Mouse (Mus musculus): ENCODE results near the gene Alb. TPM values are rescaled to one million over a fixed set of nuclear protein-coding genes. Genes with fewer than 3 reads are reported as not detected.

Alb gene
- total and polyA plus RNA-seq, 3 experiments, result not detected

GRCm38 (mm10) chr5:90431053-90431452, 29.6 kb upstream of the Alb start:
- Histone ChIP-seq H3K4me3 (ENCODE audit: control insufficient read depth in 1 of 2, insufficient read depth in 1 of 2, low read depth in 2 of 2, low read length in 2 of 2) (no peak overlapping the region), H3K79me2 (ENCODE audit: control insufficient read depth, insufficient read depth, low read length, poor library complexity) (no peaks in the 10 kb centered on the region), H3K4me1 (ENCODE audit: control insufficient read depth in 1 of 2, insufficient read depth in 2 of 2, low read length in 2 of 2) (no peaks in the 10 kb centered on the region), H3K36me3 (ENCODE audit: control insufficient read depth in 1 of 2, insufficient read depth in 2 of 2, low read length in 2 of 2) (no peaks in the 10 kb centered on the region), H3K27ac (ENCODE audit: control insufficient read depth, low read depth, low read length) (no peak overlapping the region), H3K9ac (ENCODE audit: control insufficient read depth, low read depth, low read length, poor library complexity, severe bottlenecking) (no peak overlapping the region), H3K27me3 (ENCODE audit: control insufficient read depth in 1 of 2, insufficient read depth in 2 of 2, low read length in 2 of 2) (peaks cover 0 to 3% of the 10 kb centered on the region in 2 experiments; a peak in 1 of 4 replicates), H3K9me3 (replicated peaks; ENCODE audit: insufficient read depth, low read length) (no peaks in the 10 kb centered on the region)
- TF ChIP-seq ELF1 (IDR thresholded peaks at IDR 0.05; ENCODE audit: low read depth, low read length) (no peak), RAD21 (IDR thresholded peaks at IDR 0.05; ENCODE audit: low read depth, low read length) (no peak), MAFK (IDR thresholded peaks at IDR 0.05; ENCODE audit: borderline replicate concordance, low read depth, low read length) (no peak), USF2 (IDR thresholded peaks at IDR 0.05; ENCODE audit: borderline replicate concordance in 1 of 2, insufficient read depth in 1 of 2, low read depth in 1 of 2, low read length in 2 of 2) (no peak), MYC (IDR thresholded peaks at IDR 0.05; ENCODE audit: low read depth, low read length) (no peak), USF1 (IDR thresholded peaks at IDR 0.05; ENCODE audit: low read depth, low read length) (no peak), JUND (IDR thresholded peaks at IDR 0.05; ENCODE audit: low read depth, low read length) (no peak), MEF2A (IDR thresholded peaks at IDR 0.05; ENCODE audit: extremely low read depth, insufficient replicate concordance, low read depth, low read length, poor library complexity, severe bottlenecking) (no peak), MXI1 (IDR thresholded peaks at IDR 0.05; ENCODE audit: low read depth, low read length) (no peak), GABPA (IDR thresholded peaks at IDR 0.05; ENCODE audit: low read depth, low read length) (no peak), BHLHE40 (IDR thresholded peaks at IDR 0.05; ENCODE audit: borderline replicate concordance, low read depth, low read length) (no peak), UBTF (IDR thresholded peaks at IDR 0.05; ENCODE audit: borderline replicate concordance, insufficient read depth, low read depth, low read length) (no peak)
- DNase-seq (ENCODE audit: low read depth, low spot score), result no peak

GRCm38 (mm10) chr5:90439157-90439556, 21.5 kb upstream of the Alb start:
- no peak overlapping the region for H3K9ac ChIP-seq (ENCODE audit: control insufficient read depth, low read depth, low read length, poor library complexity, severe bottlenecking)
- no peak overlapping the region for H3K4me3 ChIP-seq (ENCODE audit: control insufficient read depth in 1 of 2, insufficient read depth in 1 of 2, low read depth in 2 of 2, low read length in 2 of 2)
- H3K4me1 ChIP-seq (ENCODE audit: control insufficient read depth in 1 of 2, insufficient read depth in 2 of 2, low read length in 2 of 2), result no peaks in the 10 kb centered on the region
- TF ChIP-seq E2F4 (IDR thresholded peaks at IDR 0.05; ENCODE audit: borderline replicate concordance, low read depth, low read length) (no peak), HCFC1 (IDR thresholded peaks at IDR 0.05; ENCODE audit: low read depth, low read length) (no peak), BHLHE40 (IDR thresholded peaks at IDR 0.05; ENCODE audit: borderline replicate concordance, low read depth, low read length) (no peak), MAFK (IDR thresholded peaks at IDR 0.05; ENCODE audit: borderline replicate concordance, low read depth, low read length) (no peak), SIN3A (IDR thresholded peaks at IDR 0.05; ENCODE audit: low read length) (no peak), JUND (IDR thresholded peaks at IDR 0.05; ENCODE audit: low read depth, low read length) (no peak), GATA1 (IDR thresholded peaks at IDR 0.05; ENCODE audit: low read depth, low read length) (no peak), POLR2AphosphoS5 (IDR thresholded peaks at IDR 0.05; ENCODE audit: borderline replicate concordance, low read depth, low read length) (no peak), KAT2A (conservative IDR thresholded peaks at IDR 0.05; ENCODE audit: low read depth, low read length) (no peak), MXI1 (IDR thresholded peaks at IDR 0.05; ENCODE audit: low read depth, low read length) (no peak), MAZ (IDR thresholded peaks at IDR 0.05; ENCODE audit: low read depth, low read length) (no peak), ELF1 (IDR thresholded peaks at IDR 0.05; ENCODE audit: low read depth, low read length) (no peak), SMC3 (IDR thresholded peaks at IDR 0.05; ENCODE audit: low read depth, low read length) (no peak), USF1 (IDR thresholded peaks at IDR 0.05; ENCODE audit: low read depth, low read length) (no peak), MAX (IDR thresholded peaks at IDR 0.05; ENCODE audit: low read length) (no peak), POLR2A (IDR thresholded peaks at IDR 0.05; ENCODE audit: control insufficient read depth in 1 of 2, insufficient read depth in 1 of 2, low read depth in 1 of 2, low read length in 2 of 2, poor library complexity in 1 of 2) (no peak), POLR2AphosphoS2 (IDR thresholded peaks at IDR 0.05; ENCODE audit: low read length) (no peak), UBTF (IDR thresholded peaks at IDR 0.05; ENCODE audit: borderline replicate concordance, insufficient read depth, low read depth, low read length) (no peak)
- DNase-seq (ENCODE audit: low read depth, low spot score), result no peak
- no peaks in the 10 kb centered on the region for H3K9me3 ChIP-seq (replicated peaks; ENCODE audit: insufficient read depth, low read length)
- no peaks in the 10 kb centered on the region; a peak in 2 of 4 replicates for H3K27me3 ChIP-seq (ENCODE audit: control insufficient read depth in 1 of 2, insufficient read depth in 2 of 2, low read length in 2 of 2)
- no peaks in the 10 kb centered on the region for H3K79me2 ChIP-seq (ENCODE audit: control insufficient read depth, insufficient read depth, low read length, poor library complexity)
- no peaks in the 10 kb centered on the region for H3K36me3 ChIP-seq (ENCODE audit: control insufficient read depth in 1 of 2, insufficient read depth in 2 of 2, low read length in 2 of 2)
- H3K27ac ChIP-seq (ENCODE audit: control insufficient read depth, low read depth, low read length), result no peak overlapping the region

Data from MEL (cell line).